Mouse (Mus musculus) forebrain, embryonic 11.5 days (tissue): ENCODE results near the gene Zpr1. TPM values are rescaled to one million over a fixed set of nuclear protein-coding genes. Genes with fewer than 3 reads are reported as not detected.

Source experiments
- ATAC-seq: fragments of 200-750 bp; cut with Nextera tagmentation; replicated peaks from 2 replicates; pipeline ENCODE4 v1.8.0; 2017; ENCODE audit warnings: moderate TSS enrichment; ENCODE audit not compliant: low FRiP score
- DNase-seq: peaks from one replicate; pipeline ENCODE4 v3.0.0-alpha.2; 2017; ENCODE audit warnings: low spot score
- H3K27ac ChIP-seq: fragments of 300-500 bp; sonication (generic); 2 replicates; pipeline ENCODE4 v1.5.1; 2014; ENCODE audit warnings: low read depth, low read length
- H3K27me3 ChIP-seq: fragments of 300-500 bp; sonication (generic); 2 replicates; pipeline ENCODE4 v1.6.1; 2014; ENCODE audit warnings: mild to moderate bottlenecking, low read length, mixed read lengths; ENCODE audit not compliant: control insufficient read depth, insufficient read depth
- H3K36me3 ChIP-seq: fragments of 300-500 bp; sonication (generic); 2 replicates; pipeline ENCODE4 v1.6.1; 2014; ENCODE audit warnings: mild to moderate bottlenecking, low read length, moderate library complexity, mixed read lengths; ENCODE audit not compliant: control insufficient read depth, insufficient read depth
- H3K4me1 ChIP-seq: fragments of 300-500 bp; sonication (generic); replicated peaks from 2 replicates; pipeline ENCODE4 v1.6.1; 2014; ENCODE audit warnings: low read length, mixed read lengths; ENCODE audit not compliant: control insufficient read depth, insufficient read depth
- H3K4me2 ChIP-seq: fragments of 300-500 bp; sonication (generic); 2 replicates; pipeline ENCODE4 v1.6.1; 2014; ENCODE audit warnings: low read depth, mild to moderate bottlenecking, low read length, moderate library complexity, mixed read lengths; ENCODE audit not compliant: severe bottlenecking
- H3K4me3 ChIP-seq: fragments of 300-500 bp; sonication (generic); 2 replicates; pipeline ENCODE4 v1.5.1; 2014; ENCODE audit warnings: low read depth, low read length
- H3K9ac ChIP-seq: fragments of 300-500 bp; sonication (generic); 2 replicates; pipeline ENCODE4 v1.6.1; 2014; ENCODE audit warnings: low read length
- H3K9me3 ChIP-seq: fragments of 300-500 bp; sonication (generic); 2 replicates; pipeline ENCODE4 v1.6.1; 2016; ENCODE audit warnings: low read length, mixed read lengths; ENCODE audit not compliant: control insufficient read depth
- WGBS: fragments of 180-500 bp; shearing (Covaris S2); extraction: QIAGEN DNeasy Blood & Tissue Kit; methylation state at CpG from one replicate; pipeline ENCODE4 v1.1.7; 2014; 5-methylcytosine and 5-hydroxymethylcytosine counted together
- polyA plus RNA-seq: library from polyadenylated mRNA; unstranded; fragments of >200 nt; fragmentation: Nextera tagmentation; extraction: Ambion mirVana; gene quantifications from 2 replicates; pipeline ENCODE4 v1.2.1, GENCODE M21; 2014

Zpr1 gene
- polyA plus RNA-seq, 1 experiment from 2014 or later, result 61.4 TPM

- H3K4me3 ChIP-seq, result no peak overlapping the region
- H3K27ac ChIP-seq, result no peak overlapping the region
- H3K9me3 ChIP-seq, result no peaks in the 10 kb centered on the region
- H3K4me2 ChIP-seq, result no peak overlapping the region
- no peaks in the 10 kb centered on the region for H3K27me3 ChIP-seq
- no peaks in the 10 kb centered on the region for H3K4me1 ChIP-seq
- 26% methylated on average over 11 of the region's 11 CpGs for WGBS
- H3K9ac ChIP-seq, result no peak overlapping the region
- no peaks in the 10 kb centered on the region for H3K36me3 ChIP-seq
- ATAC-seq (0 out of 2 replicates have a peak, but pooled peaks have one; percentile 53), DNase-seq (peak; percentile 80)
These were observed 26.0 kb upstream of the Zpr1 start for GRCm38 (mm10) chr9:46246752-46247324.

GRCm38 (mm10) chr9:46256177-46256576 lies 16.7 kb upstream of the Zpr1 start:
- Histone ChIP-seq H3K4me2 (no peak overlapping the region), H3K9me3 (no peaks in the 10 kb centered on the region), H3K9ac (no peak overlapping the region), H3K36me3 (no peaks in the 10 kb centered on the region), H3K27ac (no peak overlapping the region), H3K27me3 (no peaks in the 10 kb centered on the region), H3K4me1 (no peaks in the 10 kb centered on the region), H3K4me3 (no peak overlapping the region)
- ATAC-seq (no peak), DNase-seq (no peak)
- 89% methylated on average over 7 of the region's 7 CpGs for WGBS

- no peak overlapping the region for H3K9ac ChIP-seq
- H3K4me3 ChIP-seq, result no peak overlapping the region
- H3K36me3 ChIP-seq, result no peaks in the 10 kb centered on the region
- H3K27me3 ChIP-seq, result no peaks in the 10 kb centered on the region
- H3K4me2 ChIP-seq, result no peak overlapping the region
- no peak overlapping the region for H3K27ac ChIP-seq
- 91% methylated on average over 10 of the region's 10 CpGs for WGBS
- no peaks in the 10 kb centered on the region for H3K9me3 ChIP-seq
- DNase-seq (no peak), ATAC-seq (no peak)
- H3K4me1 ChIP-seq, result no peaks in the 10 kb centered on the region
These were observed 16.0 kb upstream of the Zpr1 start for GRCm38 (mm10) chr9:46256658-46257385.

GRCm38 (mm10) chr9:46257546-46257945 lies 15.3 kb upstream of the Zpr1 start:
- no peak overlapping the region for H3K4me3 ChIP-seq
- 87% methylated on average over 3 of the region's 3 CpGs for WGBS
- H3K4me1 ChIP-seq, result no peaks in the 10 kb centered on the region
- no peak overlapping the region for H3K9ac ChIP-seq
- H3K4me2 ChIP-seq, result no peak overlapping the region
- H3K36me3 ChIP-seq, result no peaks in the 10 kb centered on the region
- DNase-seq (no peak), ATAC-seq (no peak)
- H3K27ac ChIP-seq, result no peak overlapping the region
- H3K27me3 ChIP-seq, result no peaks in the 10 kb centered on the region
- H3K9me3 ChIP-seq, result no peaks in the 10 kb centered on the region

GRCm38 (mm10) chr9:46259111-46259510 lies 13.8 kb upstream of the Zpr1 start:
- DNase-seq (no peak), ATAC-seq (no peak)
- H3K27ac ChIP-seq, result no peak overlapping the region
- H3K36me3 ChIP-seq, result no peaks in the 10 kb centered on the region
- H3K4me3 ChIP-seq, result no peak overlapping the region
- H3K9me3 ChIP-seq, result no peaks in the 10 kb centered on the region
- no peak overlapping the region for H3K9ac ChIP-seq
- H3K4me1 ChIP-seq, result no peaks in the 10 kb centered on the region
- no peaks in the 10 kb centered on the region for H3K27me3 ChIP-seq
- no peak overlapping the region for H3K4me2 ChIP-seq
- whole genome bisulfite sequencing, result 87% methylated on average over 6 of the region's 6 CpGs

- H3K27me3 ChIP-seq, result no peaks in the 10 kb centered on the region
- no peak overlapping the region for H3K27ac ChIP-seq
- H3K9ac ChIP-seq, result no peak overlapping the region
- H3K4me2 ChIP-seq, result no peak overlapping the region
- H3K9me3 ChIP-seq, result no peaks in the 10 kb centered on the region
- WGBS, result 89% methylated on average over 7 of the region's 7 CpGs
- DNase-seq (no peak), ATAC-seq (no peak)
- H3K36me3 ChIP-seq, result no peaks in the 10 kb centered on the region
- H3K4me1 ChIP-seq, result no peaks in the 10 kb centered on the region
- H3K4me3 ChIP-seq, result no peak overlapping the region
These were observed 11.7 kb upstream of the Zpr1 start for GRCm38 (mm10) chr9:46261131-46261530.

- Histone ChIP-seq H3K4me1 (0 out of 2 replicates have a peak, but pooled peaks cover 3% of the 10 kb centered on the region), H3K9me3 (no peaks in the 10 kb centered on the region), H3K4me2 (no peak within 1 kb of the TSS), H3K36me3 (no peaks in the 10 kb centered on the region), H3K4me3 (no peak within 1 kb of the TSS), H3K9ac (no peak within 1 kb of the TSS), H3K27me3 (peaks cover 3% of the 10 kb centered on the region; the same call in 1 of the 2 replicates), H3K27ac (no peak within 1 kb of the TSS)
- DNase-seq (no peak), ATAC-seq (no peak)
- 59% methylated on average over 7 of the region's 7 CpGs for WGBS
These were observed 4.5 kb upstream of the Zpr1 start, which contains the start of gene Apoa5 for GRCm38 (mm10) chr9:46268343-46268873. Gene Apoa5 (plus strand): TSS chr9:46268633.

- Histone ChIP-seq H3K27ac (no peak overlapping the region), H3K4me3 (no peak overlapping the region), H3K4me2 (no peak overlapping the region), H3K9ac (no peak overlapping the region), H3K36me3 (no peaks in the 10 kb centered on the region), H3K4me1 (peaks cover 9% of the 10 kb centered on the region; the same call in 1 of the 2 replicates), H3K27me3 (peaks cover 3% of the 10 kb centered on the region; the same call in 1 of the 2 replicates), H3K9me3 (no peaks in the 10 kb centered on the region)
- ATAC-seq, result no peak
- DNase-seq, result no peak
- WGBS, result 84% methylated on average over 5 of the region's 5 CpGs
These were observed 3.7 kb upstream of the Zpr1 start for GRCm38 (mm10) chr9:46269125-46269524.
